Mouse (Mus musculus) testis, adult 2 months (tissue): ENCODE data around the gene Adipoq. TPM values are rescaled to one million over a fixed set of nuclear protein-coding genes. Genes with fewer than 3 reads are reported as not detected.

Source experiments
- H3K27ac ChIP-seq: fragments of 200-500 bp; 2 replicates; pipeline ENCODE4 v1.5.1; 2012; ENCODE audit warnings: low read depth, low read length; ENCODE audit not compliant: control insufficient read depth, insufficient read depth
- H3K27me3 ChIP-seq: fragments of 200-500 bp; 2 replicates; pipeline ENCODE4 v1.6.1; 2012; ENCODE audit warnings: mild to moderate bottlenecking, low read length, moderate library complexity; ENCODE audit not compliant: control insufficient read depth, insufficient read depth
- H3K36me3 ChIP-seq: fragments of 200-500 bp; 2 replicates; pipeline ENCODE4 v1.6.1; 2012; ENCODE audit warnings: mild to moderate bottlenecking, low read length; ENCODE audit not compliant: control insufficient read depth, insufficient read depth
- H3K4me1 ChIP-seq: fragments of 200-500 bp; 2 replicates; pipeline ENCODE4 v1.6.1; 2012; ENCODE audit warnings: low read length; ENCODE audit not compliant: control insufficient read depth, insufficient read depth
- H3K4me3 ChIP-seq: fragments of 200-500 bp; 2 replicates; pipeline ENCODE4 v1.5.1; 2012; ENCODE audit warnings: low read depth, mild to moderate bottlenecking, low read length, moderate library complexity, mixed read lengths; ENCODE audit not compliant: control insufficient read depth
- CTCF ChIP-seq: fragments of 200-500 bp; IDR thresholded peaks from 2 replicates; pipeline ENCODE4 v1.5.1; 2012; ENCODE audit warnings: low read depth, mild to moderate bottlenecking, inconsistent platforms, low read length, moderate library complexity; ENCODE audit not compliant: control insufficient read depth, insufficient read depth, insufficient replicate concordance
- POLR2A ChIP-seq: fragments of 200-500 bp; IDR thresholded peaks from 2 replicates; pipeline ENCODE4 v1.6.1; 2012; ENCODE audit warnings: low read depth, mild to moderate bottlenecking, inconsistent platforms, low read length, moderate library complexity; ENCODE audit not compliant: control insufficient read depth
- polyA plus RNA-seq: library from polyadenylated mRNA; depleted of rRNA; stranded (reverse); fragments of >200 nt; gene quantifications from 2 replicates; pipeline ENCODE4 v1.2.3, GENCODE M21; 2012

The Adipoq gene
- polyA plus RNA-seq, 1 experiment, result 16.1 TPM

GRCm38 (mm10) chr16:23135421-23136149, 10.8 kb upstream of the Adipoq start:
- Histone ChIP-seq H3K27me3 (no peaks in the 10 kb centered on the region), H3K36me3 (no peaks in the 10 kb centered on the region), H3K27ac (no peak overlapping the region), H3K4me3 (no peak overlapping the region), H3K4me1 (no peaks in the 10 kb centered on the region)
- TF ChIP-seq CTCF (no peak), POLR2A (no peak)

GRCm38 (mm10) chr16:23136406-23136970, 9.8 kb upstream of the Adipoq start:
- H3K27ac ChIP-seq, result no peak overlapping the region
- H3K4me1 ChIP-seq, result no peaks in the 10 kb centered on the region
- no peaks in the 10 kb centered on the region for H3K27me3 ChIP-seq
- H3K4me3 ChIP-seq, result no peak overlapping the region
- no peaks in the 10 kb centered on the region for H3K36me3 ChIP-seq
- TF ChIP-seq POLR2A (no peak), CTCF (no peak)

GRCm38 (mm10) chr16:23140911-23141310, 5.4 kb upstream of the Adipoq start:
- TF ChIP-seq CTCF (no peak), POLR2A (no peak)
- Histone ChIP-seq H3K4me3 (no peak overlapping the region), H3K4me1 (no peaks in the 10 kb centered on the region), H3K36me3 (no peaks in the 10 kb centered on the region), H3K27me3 (no peaks in the 10 kb centered on the region), H3K27ac (no peak overlapping the region)

- H3K27ac ChIP-seq, result no peak overlapping the region
- H3K4me1 ChIP-seq, result no peaks in the 10 kb centered on the region
- H3K36me3 ChIP-seq, result no peaks in the 10 kb centered on the region
- TF ChIP-seq CTCF (no peak), POLR2A (no peak)
- H3K4me3 ChIP-seq, result no peak overlapping the region
- no peaks in the 10 kb centered on the region for H3K27me3 ChIP-seq
Measured at GRCm38 (mm10) chr16:23144326-23144725, 2.0 kb upstream of the Adipoq start.

GRCm38 (mm10) chr16:23145211-23145610, 1.1 kb upstream of the Adipoq start:
- TF ChIP-seq CTCF (no peak), POLR2A (no peak)

GRCm38 (mm10) chr16:23148936-23149335, 2.6 kb downstream of the Adipoq start:
- Histone ChIP-seq H3K36me3 (no peaks in the 10 kb centered on the region), H3K27ac (no peak overlapping the region), H3K4me3 (no peak overlapping the region), H3K4me1 (no peaks in the 10 kb centered on the region), H3K27me3 (no peaks in the 10 kb centered on the region)
- TF ChIP-seq CTCF (no peak), POLR2A (no peak)

More at GRCm38 (mm10) chr16:23145211-23145610, 1.1 kb upstream of the Adipoq start:
- no peaks in the 10 kb centered on the region for H3K4me1 ChIP-seq
- no peaks in the 10 kb centered on the region for H3K27me3 ChIP-seq
- H3K36me3 ChIP-seq, result no peaks in the 10 kb centered on the region
- H3K27ac ChIP-seq, result no peak overlapping the region
- no peak overlapping the region for H3K4me3 ChIP-seq

GRCm38 (mm10) chr16:23149396-23149795, 3.1 kb downstream of the Adipoq start:
- 0 out of 2 replicates have a peak, but pooled peaks cover 2% of the 10 kb centered on the region for H3K4me1 ChIP-seq
- no peak overlapping the region for H3K27ac ChIP-seq
- H3K36me3 ChIP-seq, result no peaks in the 10 kb centered on the region
- H3K4me3 ChIP-seq, result no peak overlapping the region
- no peaks in the 10 kb centered on the region for H3K27me3 ChIP-seq
- TF ChIP-seq CTCF (no peak), POLR2A (no peak)
